Mouse (Mus musculus) urinary bladder, postnatal 0 days (tissue): Measurements from ENCODE around the gene Klhl28. TPM values are rescaled to one million over a fixed set of nuclear protein-coding genes. Genes with fewer than 3 reads are reported as not detected.

Experiments
- polyA plus RNA-seq: library from polyadenylated mRNA; unstranded; fragments of >200 nt; fragmentation: Nextera tagmentation; extraction: Ambion mirVana; gene quantifications from 2 replicates; pipeline ENCODE4 v1.2.1, GENCODE M21; 2015

The Klhl28 gene
- 7.6 and 9.3 TPM in 2 replicates for polyA plus RNA-seq

GRCm38 (mm10) chr12:64965124-64966026, at the start of gene Klhl28, which contains the start of gene Togaram1:
Gene Klhl28 (minus strand): TSS chr12:64965534.
Gene Togaram1 (plus strand): TSS chr12:64965804.

DNA sequence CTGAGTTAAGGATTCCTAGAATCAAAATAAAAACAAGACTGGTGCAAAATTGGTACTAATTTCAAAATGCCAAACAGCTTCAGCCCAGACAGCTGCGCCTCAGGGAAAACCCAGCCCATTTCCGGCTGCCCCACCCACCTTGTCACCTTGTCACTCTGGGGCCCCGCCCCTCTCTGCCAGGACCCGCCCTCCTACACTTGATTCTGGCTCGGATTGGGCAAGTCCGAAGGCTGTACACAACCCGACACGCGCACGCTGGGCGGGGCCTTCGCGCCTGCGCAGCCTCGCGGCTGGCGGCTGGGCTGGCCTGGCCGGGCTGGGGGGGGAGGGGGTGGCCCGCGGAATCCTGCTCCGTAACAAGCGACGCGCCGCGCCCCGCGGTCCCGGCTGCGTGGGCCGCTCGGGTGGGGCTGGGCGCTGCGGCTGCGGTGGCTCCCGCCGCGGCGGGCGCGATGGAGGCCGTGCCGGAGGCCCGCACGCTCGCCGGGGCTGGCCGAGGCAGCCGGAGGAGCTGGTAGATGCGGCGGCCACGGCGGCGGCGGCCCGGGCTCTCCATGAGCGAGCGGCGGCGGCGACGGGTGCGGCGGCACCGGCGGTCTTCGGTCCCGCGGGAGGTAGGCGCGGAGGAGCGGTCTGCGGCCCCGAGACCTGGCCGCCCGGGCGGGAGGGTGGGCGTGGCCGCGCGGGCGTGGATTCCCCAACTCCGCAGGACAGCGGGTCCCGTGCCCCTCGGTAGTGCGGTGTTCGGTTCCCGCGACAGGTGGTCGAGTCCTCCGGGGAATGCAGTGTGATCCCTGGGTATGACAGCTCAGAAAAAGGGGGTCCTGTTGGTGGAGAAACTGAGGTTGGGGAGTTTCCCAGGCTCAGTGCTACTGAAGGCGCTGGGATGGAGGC, 47.5 kb downstream of the Klhl28 start, which contains the start of gene Gm527:
Gene Gm527 (plus strand): TSS at position 329 of the 894 bp plus-strand sequence.

Other genes with a start within 250 kb of the Klhl28 start
- gene Gm527, start 47.6 kb downstream of the Klhl28 start, polyA plus RNA-seq: 3.1 and 3.3 TPM in 2 replicates
- gene Togaram1, start 270 bp upstream of the Klhl28 start, polyA plus RNA-seq: 13.4 and 14.4 TPM in 2 replicates
- 22.5 and 25.3 TPM in 2 replicates for gene Prpf39, start 70.8 kb upstream of the Klhl28 start, polyA plus RNA-seq
- 147 and 174 TPM in 2 replicates for gene Fkbp3, start 108.5 kb upstream of the Klhl28 start, polyA plus RNA-seq
- gene Fancm, start 110.1 kb upstream of the Klhl28 start, polyA plus RNA-seq: 1.8 and 3.1 TPM in 2 replicates
- gene Mis18bp1, start 207.1 kb upstream of the Klhl28 start, polyA plus RNA-seq: 7.8 and 11.8 TPM in 2 replicates